Comparison of ENCODE assay signal across 26 mouse cellular contexts in genomic region chr14:79267878-79268277, GRCm38 (mm10). TPM values are rescaled to one million over a fixed set of nuclear protein-coding genes. Genes with fewer than 3 reads are reported as not detected.
A peak's percentile ranks its signal among the peaks of the same experiment; 100 is the strongest.
DNase-seq lines count a peak whose midpoint lies in the region; ATAC-seq and TF ChIP-seq lines count a peak whose summit lies in the region.
"Had no signal": no experiment of that assay in that cellular context is flagged by ENCODE, and none has a peak within 500 bp of the region (broad histone marks: within the 10 kb centered on the region; RNA-seq: fewer than 3 reads in every experiment).

No protein-coding gene starts in this region.

- H3K27ac ChIP-seq in heart, embryonic 16.5 days (ENCODE audit: low read length), result peak overlapping the region; percentile 66
- H3K27ac ChIP-seq in CH12.LX (ENCODE audit: insufficient read depth, low read depth), result 0 out of 2 replicates have a peak overlapping the region, but pooled peaks have one; percentile 18
- no peak overlapping the region for H3K27ac ChIP-seq in forebrain, embryonic 13.5 days
- H3K27ac ChIP-seq: kidney, embryonic 15.5 days; midbrain, embryonic 12.5 days had no signal

- dilution Hi-C loops in CH12.LX (cut with MboI; ENCODE audit: extremely low pct_ligation_motif_present, extremely low pct_unique_long_range_greater_than_20kb, low sequenced_read_pairs), result no loop called here

- no peak for TF ChIP-seq CTCF in CH12.LX (conservative IDR thresholded peaks at IDR 0.05 in 1 of 2, IDR thresholded peaks at IDR 0.05 in 1 of 2; ENCODE audit: low read depth in 2 of 2, low read length in 2 of 2)

- peaks cover 3% of the 10 kb centered on the region; the same call in 1 of the 2 replicates for H3K9me3 ChIP-seq in heart, embryonic 16.5 days (replicated peaks; ENCODE audit: control insufficient read depth, low read length)
- H3K9me3 ChIP-seq in CH12.LX (replicated peaks; ENCODE audit: low read length), result peaks cover 4% of the 10 kb centered on the region
- H3K9me3 ChIP-seq in forebrain, embryonic 13.5 days (replicated peaks), result no peaks in the 10 kb centered on the region
- H3K9me3 ChIP-seq: kidney, embryonic 15.5 days; midbrain, embryonic 12.5 days had no signal

- H3K9ac ChIP-seq in heart, embryonic 16.5 days (ENCODE audit: low read length), result no peak overlapping the region
- H3K9ac ChIP-seq in CH12.LX (ENCODE audit: insufficient read depth, low read depth), result no peak overlapping the region
- no peak overlapping the region for H3K9ac ChIP-seq in forebrain, embryonic 13.5 days
- H3K9ac ChIP-seq: kidney, embryonic 15.5 days; midbrain, embryonic 12.5 days had no signal

- H3K79me2 ChIP-seq in CH12.LX (replicated peaks; ENCODE audit: control insufficient read depth, extremely low read depth, insufficient read depth, poor library complexity, severe bottlenecking) (no peaks in the 10 kb centered on the region), myocyte (ENCODE audit: control insufficient read depth, insufficient read depth) (no peaks in the 10 kb centered on the region)

- H3K4me2 ChIP-seq in heart, embryonic 16.5 days (ENCODE audit: low read depth, low read length), result no peak overlapping the region
- H3K4me2 ChIP-seq in CH12.LX (ENCODE audit: insufficient read depth, low read depth, poor library complexity, severe bottlenecking) (peak overlapping the region; percentile 45; the same call in 1 of the 2 replicates), myocyte (ENCODE audit: low read depth) (no peak overlapping the region)
- H3K4me2 ChIP-seq in forebrain, embryonic 13.5 days, result no peak overlapping the region
- H3K4me2 ChIP-seq: kidney, embryonic 15.5 days; midbrain, embryonic 12.5 days had no signal

- H3ac ChIP-seq in myocyte (ENCODE audit: control insufficient read depth, insufficient read length), result no peak overlapping the region

- WGBS in heart, embryonic 16.5 days, result 84% methylated on average over 10 of the region's 10 CpGs
- WGBS in forebrain, embryonic 13.5 days, result 90% methylated on average over 10 of the region's 10 CpGs

- H3K36me3 ChIP-seq in heart, embryonic 16.5 days (ENCODE audit: control insufficient read depth, insufficient read depth), result no peaks in the 10 kb centered on the region
- no peaks in the 10 kb centered on the region for H3K36me3 ChIP-seq in CH12.LX (replicated peaks in 1 of 2; ENCODE audit: control insufficient read depth in 1 of 2, insufficient read depth in 1 of 2, low read length in 1 of 2)
- no peaks in the 10 kb centered on the region for H3K36me3 ChIP-seq in myocyte (ENCODE audit: control insufficient read depth, insufficient read depth)
- no peaks in the 10 kb centered on the region for H3K36me3 ChIP-seq in forebrain, embryonic 13.5 days (ENCODE audit: poor library complexity, severe bottlenecking)
- H3K36me3 ChIP-seq: kidney, embryonic 15.5 days; midbrain, embryonic 12.5 days had no signal

- peaks cover 3% of the 10 kb centered on the region; the same call in 1 of the 2 replicates for H3K27me3 ChIP-seq in heart, embryonic 16.5 days (ENCODE audit: control insufficient read depth, insufficient read depth, low read length)
- H3K27me3 ChIP-seq in CH12.LX (replicated peaks) (no peaks in the 10 kb centered on the region), myocyte (ENCODE audit: control insufficient read depth, insufficient read depth, insufficient read length) (no peaks in the 10 kb centered on the region)
- H3K27me3 ChIP-seq in forebrain, embryonic 13.5 days, result no peaks in the 10 kb centered on the region
- H3K27me3 ChIP-seq: kidney, embryonic 15.5 days; midbrain, embryonic 12.5 days had no signal

- peak; percentile 85 for TF ChIP-seq EP300 in CH12.LX (IDR thresholded peaks at IDR 0.05; ENCODE audit: low read length)

- peak; percentile 20; the same call in 1 of the 2 replicates for ATAC-seq in heart, embryonic 16.5 days (replicated peaks; ENCODE audit: extremely low read depth, insufficient read depth, low FRiP score)
- ATAC-seq in forebrain, embryonic 13.5 days, result no peak
- ATAC-seq: inflammation-experienced regulatory T-cells, adult 6 months had no signal

- no peak overlapping the region for H3K4me3 ChIP-seq in heart, embryonic 16.5 days (ENCODE audit: low read length)
- H3K4me3 ChIP-seq in CH12.LX (replicated peaks in 1 of 3; ENCODE audit: low read depth in 2 of 3, low read length in 2 of 3, poor library complexity in 1 of 3) (no peak overlapping the region), myocyte (no peak overlapping the region)
- no peak overlapping the region for H3K4me3 ChIP-seq in forebrain, embryonic 13.5 days
- H3K4me3 ChIP-seq: kidney, embryonic 15.5 days; midbrain, embryonic 12.5 days had no signal

- TF ChIP-seq RAD21 in CH12.LX (IDR thresholded peaks at IDR 0.05; ENCODE audit: low read depth, low read length), result no peak

- peaks cover 4% of the 10 kb centered on the region for H3K4me1 ChIP-seq in heart, embryonic 16.5 days (ENCODE audit: control insufficient read depth, insufficient read depth, low read length)
- H3K4me1 ChIP-seq in CH12.LX (ENCODE audit: control insufficient read depth in 1 of 2, insufficient read depth in 2 of 2), result peaks cover 6 to 42% of the 10 kb centered on the region in 2 experiments; a peak in 3 of 4 replicates
- H3K4me1 ChIP-seq in forebrain, embryonic 13.5 days, result no peaks in the 10 kb centered on the region
- H3K4me1 ChIP-seq: midbrain, embryonic 12.5 days had no signal

- no peak for DNase-seq in heart, postnatal 4 days
- peak; percentile 64 for DNase-seq in CH12.LX (ENCODE audit: extremely low read depth)
- peak; percentile 84 for DNase-seq in thymus, postnatal 14 days
- DNase-seq in adrenal gland, postnatal 4 days (ENCODE audit: low spot score in 2 of 2), result no peak
- no peak for DNase-seq in kidney, adult 11 months
- DNase-seq: adrenal gland, postnatal 36 days; cerebellum, postnatal 10 days; embryo, embryonic 11 days; gastrocnemius, postnatal 25 days; lung, postnatal 36 days; retina, postnatal 1 day; right cerebral cortex, postnatal 4 days had no signal

- TF ChIP-seq POLR2A in CH12.LX (IDR thresholded peaks at IDR 0.05; ENCODE audit: low read depth, low read length) (no peak), myocyte (IDR thresholded peaks at IDR 0.05; ENCODE audit: insufficient read length, low read depth) (no peak)

- in situ Hi-C loops in CH12.LX (cut with MboI; ENCODE audit: low pct_ligation_motif_present, low pct_unique_long_range_greater_than_20kb, low sequenced_read_pairs), result loop anchor here (5.0 kb wide), 1 partner anchor 34 kb away; the partner anchor contains the start of gene Rgcc

TF ChIP-seq in CH12.LX, 34 proteins besides CTCF, POLR2A, EP300 and RAD21 (continues in another document):
- TF ChIP-seq ETS1 (conservative IDR thresholded peaks at IDR 0.05; ENCODE audit: low read depth, low read length) (peak; percentile 73), TBP (conservative IDR thresholded peaks at IDR 0.05; ENCODE audit: low read depth, low read length) (no peak), GABPA (IDR thresholded peaks at IDR 0.05; ENCODE audit: insufficient replicate concordance, low read depth, low read length) (no peak), JUND (conservative IDR thresholded peaks at IDR 0.05; ENCODE audit: low read depth, low read length) (0 out of 2 replicates have a peak, but pooled peaks have one; percentile 32), MEF2A (IDR thresholded peaks at IDR 0.05; ENCODE audit: borderline replicate concordance, low read depth, low read length) (no peak), CHD1 (IDR thresholded peaks at IDR 0.05; ENCODE audit: low read depth, low read length) (no peak), MYC (IDR thresholded peaks at IDR 0.05; ENCODE audit: low read depth, low read length) (peak; percentile 58; the same call in 1 of the 2 replicates), HCFC1 (IDR thresholded peaks at IDR 0.05; ENCODE audit: low read depth, low read length) (no peak; the same call in 1 of the 2 replicates), USF1 (IDR thresholded peaks at IDR 0.05; ENCODE audit: low read depth, low read length) (no peak), SIN3A (IDR thresholded peaks at IDR 0.05; ENCODE audit: low read length) (peak; percentile 35; the same call in 1 of the 2 replicates)

TF ChIP-seq in myocyte, 11 proteins besides CTCF, POLR2A, EP300 and RAD21:
- no peak for TF ChIP-seq REST (IDR thresholded peaks at IDR 0.05; ENCODE audit: insufficient read depth, insufficient read length)
- peak in 1 of 3 experiments; percentile 26 for TF ChIP-seq MYOG (IDR thresholded peaks at IDR 0.05; ENCODE audit: control insufficient read depth in 1 of 3, insufficient read depth in 1 of 3, insufficient read length in 2 of 3, low read depth in 2 of 3)
- no peak for TF ChIP-seq TCF3 (IDR thresholded peaks at IDR 0.05; ENCODE audit: insufficient read length, low read depth)
- TF ChIP-seq MYOD1 (IDR thresholded peaks at IDR 0.05; ENCODE audit: control insufficient read depth in 1 of 3, insufficient read length in 2 of 3, low read depth in 2 of 3), result peak in 2 of 3 experiments; percentile 19 to 34

RNA-seq across cellular contexts. Expression of gene Zfp957, which starts 20.7 kb away (rescaled TPM):
- polyA plus RNA-seq in heart, embryonic 16.5 days (2015; fragmentation: Nextera tagmentation; extraction: Ambion mirVana), result 0.13 TPM in 1 of 2 replicates, not detected in the other
- total RNA-seq in heart, postnatal 4 days (2021), result not detected
- not detected in 2 replicates for total RNA-seq in CH12.LX (2012; rRNA removed)
- total RNA-seq in CH12.LX (2014; rRNA removed), result not detected in 2 replicates
- not detected in 2 replicates for polyA plus RNA-seq in CH12.LX (2012; ENCODE audit: insufficient read length, low read depth)
- polyA plus RNA-seq in myocyte (2012; fragmentation: generic; extraction: Trizol), result not detected
- polyA plus RNA-seq in forebrain, embryonic 13.5 days (2015; fragmentation: Nextera tagmentation; extraction: Ambion mirVana), result not detected in 2 replicates
- total RNA-seq in adrenal gland, postnatal 4 days (2021), result not detected
- total RNA-seq: adrenal gland, postnatal 36 days; ES-E14; gastrocnemius, postnatal 25 days; hematopoietic stem cell, adult 5-6 weeks; layer of hippocampus, adult 8-10 months; neutrophil, adult 5-6 weeks had no signal
- polyA plus RNA-seq: forebrain, embryonic 11.5 days; limb, embryonic 14.5 days; liver, embryonic 16.5 days; midbrain, embryonic 12.5 days; stomach, embryonic 14.5 days had no signal

RNA-seq across cellular contexts. Expression of gene Rgcc, which starts 33.6 kb away (rescaled TPM):
- 53.6 and 74.7 TPM in 2 replicates for polyA plus RNA-seq in heart, embryonic 16.5 days (2015; fragmentation: Nextera tagmentation; extraction: Ambion mirVana)
- total RNA-seq in heart, postnatal 4 days (2021), result 10 to 100 TPM; 26.6 to 29.1 TPM
- total RNA-seq in CH12.LX (2012; rRNA removed), result 1.6 and 2.2 TPM in 2 replicates
- total RNA-seq in CH12.LX (2014; rRNA removed), result 3.3 and 5.2 TPM in 2 replicates
- polyA plus RNA-seq in CH12.LX (2012; ENCODE audit: insufficient read length, low read depth), result 1.2 and 2.3 TPM in 2 replicates
- polyA plus RNA-seq in myocyte (2012; fragmentation: generic; extraction: Trizol), result 6.0 TPM
- 78.3 and 106 TPM in 2 replicates for polyA plus RNA-seq in forebrain, embryonic 13.5 days (2015; fragmentation: Nextera tagmentation; extraction: Ambion mirVana)
- 10 to 100 TPM; 72.3 to 97.8 TPM for total RNA-seq in adrenal gland, postnatal 4 days (2021)

Comparison
In these comparisons a context has a peak if more than half of its experiments do, and no peak if none do; other contexts are left out.
1. DNase-seq: peak in CH12.LX (single experiment) and thymus, postnatal 14 days (single experiment); none in heart, postnatal 4 days (single experiment), adrenal gland, postnatal 4 days (0 of 2) and kidney, adult 11 months (single experiment).